Mouse (Mus musculus): ENCODE data around the gene Kctd10. TPM values are rescaled to one million over a fixed set of nuclear protein-coding genes. Genes with fewer than 3 reads are reported as not detected.

Gene Kctd10
- polyA plus RNA-seq, 1 experiment from 2014 or later = 96.4 TPM

GRCm38 (mm10) chr5:114384448-114384847 lies 4.1 kb upstream of the Kctd10 start:
- H3K4me3 ChIP-seq (ENCODE audit: low read depth, low read length) = no peak overlapping the region
- no peaks in the 10 kb centered on the region for H3K9me3 ChIP-seq (ENCODE audit: control insufficient read depth, low read length)
- TF ChIP-seq CTCF (IDR thresholded peaks at IDR 0.05; ENCODE audit: low read depth) (no peak), EP300 (optimal IDR thresholded peaks at IDR 0.05) (no peak)
- H3K36me3 ChIP-seq (ENCODE audit: control insufficient read depth, insufficient read depth, low read length) = peaks cover 32% of the 10 kb centered on the region
- ATAC-seq (ENCODE audit: low FRiP score, low TSS enrichment) (no peak), DNase-seq (ENCODE audit: low spot score) (no peak)
- no peak overlapping the region for H3K27ac ChIP-seq (replicated peaks)
- H3K4me2 ChIP-seq (replicated peaks; ENCODE audit: low read depth) = no peak overlapping the region
- peaks cover 6% of the 10 kb centered on the region; the same call in 1 of the 2 replicates for H3K4me1 ChIP-seq (replicated peaks; ENCODE audit: control insufficient read depth, insufficient read depth)
- H3K27me3 ChIP-seq (ENCODE audit: control insufficient read depth, insufficient read depth, low read length) = no peaks in the 10 kb centered on the region
- H3K9ac ChIP-seq (ENCODE audit: low read length) = no peak overlapping the region
- WGBS = 86% methylated on average over 8 of the region's 8 CpGs

GRCm38 (mm10) chr5:114383184-114383904 lies 3.0 kb upstream of the Kctd10 start:
- H3K36me3 ChIP-seq (ENCODE audit: control insufficient read depth, insufficient read depth, low read length) = peaks cover 23% of the 10 kb centered on the region
- H3K9ac ChIP-seq (ENCODE audit: low read length) = 0 out of 2 replicates have a peak overlapping the region, but pooled peaks have one; percentile 4
- no peaks in the 10 kb centered on the region for H3K9me3 ChIP-seq (ENCODE audit: control insufficient read depth, low read length)
- TF ChIP-seq EP300 (optimal IDR thresholded peaks at IDR 0.05) (no peak), CTCF (IDR thresholded peaks at IDR 0.05; ENCODE audit: low read depth) (peak; percentile 83)
- WGBS = 67% methylated on average over 9 of the region's 9 CpGs
- H3K4me1 ChIP-seq (replicated peaks; ENCODE audit: control insufficient read depth, insufficient read depth) = peaks cover 6% of the 10 kb centered on the region
- no peak overlapping the region for H3K4me3 ChIP-seq (ENCODE audit: low read depth, low read length)
- H3K4me2 ChIP-seq (replicated peaks; ENCODE audit: low read depth) = no peak overlapping the region
- peak overlapping the region; percentile 45 for H3K27ac ChIP-seq (replicated peaks)
- DNase-seq (ENCODE audit: low spot score) (peak; percentile 70), ATAC-seq (ENCODE audit: low FRiP score, low TSS enrichment) (peak; percentile 36; the same call in 1 of the 2 replicates)
- no peaks in the 10 kb centered on the region for H3K27me3 ChIP-seq (ENCODE audit: control insufficient read depth, insufficient read depth, low read length)

DNA sequence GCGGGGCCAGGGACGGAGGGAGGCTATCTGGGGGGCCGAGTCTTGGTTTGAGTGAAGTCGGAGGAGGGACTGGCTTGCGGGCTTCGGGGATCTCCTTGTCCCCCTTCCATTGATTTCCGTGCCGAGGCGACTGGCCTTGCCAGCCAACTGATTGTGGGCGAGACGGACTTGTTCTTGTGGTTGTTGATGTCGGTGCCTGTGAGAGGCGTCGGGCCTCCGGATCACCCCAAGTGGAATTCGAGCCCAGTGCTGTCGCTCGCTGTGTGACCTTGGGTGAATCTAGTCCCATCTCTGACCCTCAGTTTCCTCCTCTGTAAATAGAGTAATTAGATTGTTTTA lies 674 bp upstream of the Kctd10 start:
- peak overlapping the region; percentile 94 for H3K27ac ChIP-seq (replicated peaks)
- H3K36me3 ChIP-seq (ENCODE audit: control insufficient read depth, insufficient read depth, low read length) = peaks cover 5% of the 10 kb centered on the region
- peak overlapping the region; percentile 97 for H3K9ac ChIP-seq (ENCODE audit: low read length)
- TF ChIP-seq EP300 (optimal IDR thresholded peaks at IDR 0.05) (no peak), CTCF (IDR thresholded peaks at IDR 0.05; ENCODE audit: low read depth) (no peak)
- H3K4me2 ChIP-seq (replicated peaks; ENCODE audit: low read depth) = peak overlapping the region; percentile 83
- no peaks in the 10 kb centered on the region for H3K27me3 ChIP-seq (ENCODE audit: control insufficient read depth, insufficient read depth, low read length)
- peaks cover 10% of the 10 kb centered on the region for H3K4me1 ChIP-seq (replicated peaks; ENCODE audit: control insufficient read depth, insufficient read depth)
- DNase-seq (ENCODE audit: low spot score) (no peak), ATAC-seq (ENCODE audit: low FRiP score, low TSS enrichment) (no peak; the same call in 1 of the 2 replicates)
- 0% methylated on average over 18 of the region's 18 CpGs for WGBS
- no peaks in the 10 kb centered on the region for H3K9me3 ChIP-seq (ENCODE audit: control insufficient read depth, low read length)
- peak overlapping the region; percentile 84 for H3K4me3 ChIP-seq (ENCODE audit: low read depth, low read length)

- TF ChIP-seq CTCF (IDR thresholded peaks at IDR 0.05; ENCODE audit: low read depth) = no peak
- TF ChIP-seq EP300 (optimal IDR thresholded peaks at IDR 0.05) = no peak
- DNase-seq (ENCODE audit: low spot score) = peak; percentile 47
- no peaks in the 10 kb centered on the region for H3K27me3 ChIP-seq (ENCODE audit: control insufficient read depth, insufficient read depth, low read length)
Measured at GRCm38 (mm10) chr5:114379763-114380162, 545 bp downstream of the Kctd10 start.

DNA sequence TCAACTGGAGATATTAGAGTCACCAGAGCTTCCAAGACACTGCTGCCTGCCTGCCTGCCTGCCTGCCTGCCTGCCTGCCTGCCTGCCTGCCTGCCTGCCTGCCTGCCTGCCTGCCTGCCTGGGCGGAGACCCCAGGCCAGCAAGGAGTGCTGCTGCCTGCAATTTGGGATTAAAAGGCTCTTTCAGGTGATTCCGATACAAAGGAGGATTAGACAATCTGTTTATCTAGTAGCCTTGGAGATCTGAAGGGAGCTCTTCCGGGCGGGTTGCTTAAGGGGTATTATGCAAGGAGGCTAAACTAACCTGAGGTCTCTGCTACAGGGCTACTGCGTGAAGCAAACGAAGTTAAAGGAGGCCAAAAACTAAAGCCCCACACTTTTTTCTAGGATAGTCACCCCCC lies 1.4 kb downstream of the Kctd10 start:
- no peaks in the 10 kb centered on the region for H3K9me3 ChIP-seq (ENCODE audit: control insufficient read depth, low read length)
- H3K4me2 ChIP-seq (replicated peaks; ENCODE audit: low read depth) = peak overlapping the region; percentile 83
- ATAC-seq (ENCODE audit: low FRiP score, low TSS enrichment) (no peak), DNase-seq (ENCODE audit: low spot score) (no peak)
- H3K9ac ChIP-seq (ENCODE audit: low read length) = peak overlapping the region; percentile 97
- H3K4me3 ChIP-seq (ENCODE audit: low read depth, low read length) = peak overlapping the region; percentile 84
- no peak for TF ChIP-seq EP300 (optimal IDR thresholded peaks at IDR 0.05)
- TF ChIP-seq CTCF (IDR thresholded peaks at IDR 0.05; ENCODE audit: low read depth) = no peak
- H3K27me3 ChIP-seq (ENCODE audit: control insufficient read depth, insufficient read depth, low read length) = no peaks in the 10 kb centered on the region
- H3K36me3 ChIP-seq (ENCODE audit: control insufficient read depth, insufficient read depth, low read length) = peaks cover 11% of the 10 kb centered on the region
- 23% methylated on average over 6 of the region's 6 CpGs for WGBS
- peaks cover 14% of the 10 kb centered on the region for H3K4me1 ChIP-seq (replicated peaks; ENCODE audit: control insufficient read depth, insufficient read depth)
- H3K27ac ChIP-seq (replicated peaks) = peak overlapping the region; percentile 94

More at GRCm38 (mm10) chr5:114379763-114380162, 545 bp downstream of the Kctd10 start:
- Histone ChIP-seq H3K9me3 (ENCODE audit: control insufficient read depth, low read length) (no peaks in the 10 kb centered on the region), H3K36me3 (ENCODE audit: control insufficient read depth, insufficient read depth, low read length) (peaks cover 8% of the 10 kb centered on the region), H3K4me3 (ENCODE audit: low read depth, low read length) (peak overlapping the region; percentile 84), H3K9ac (ENCODE audit: low read length) (peak overlapping the region; percentile 97), H3K4me2 (replicated peaks; ENCODE audit: low read depth) (peak overlapping the region; percentile 83), H3K4me1 (replicated peaks; ENCODE audit: control insufficient read depth, insufficient read depth) (peaks cover 10% of the 10 kb centered on the region), H3K27ac (replicated peaks) (peak overlapping the region; percentile 94)
- under 1% methylated on average over 20 of the region's 20 CpGs for WGBS
- ATAC-seq (ENCODE audit: low FRiP score, low TSS enrichment) = peak; percentile 2; the same call in 1 of the 2 replicates

Data from stomach, postnatal 0 days (tissue).